Mouse (Mus musculus): ENCODE results near the gene Gm49369.
A peak's percentile ranks its signal among the peaks of the same experiment; 100 is the strongest.
"Not testable (repeated sequence)": the region's sequence is repeated elsewhere in the genome, so short reads cannot be mapped to it uniquely, and the experiment has no call there.

Gene Gm49369

DNA sequence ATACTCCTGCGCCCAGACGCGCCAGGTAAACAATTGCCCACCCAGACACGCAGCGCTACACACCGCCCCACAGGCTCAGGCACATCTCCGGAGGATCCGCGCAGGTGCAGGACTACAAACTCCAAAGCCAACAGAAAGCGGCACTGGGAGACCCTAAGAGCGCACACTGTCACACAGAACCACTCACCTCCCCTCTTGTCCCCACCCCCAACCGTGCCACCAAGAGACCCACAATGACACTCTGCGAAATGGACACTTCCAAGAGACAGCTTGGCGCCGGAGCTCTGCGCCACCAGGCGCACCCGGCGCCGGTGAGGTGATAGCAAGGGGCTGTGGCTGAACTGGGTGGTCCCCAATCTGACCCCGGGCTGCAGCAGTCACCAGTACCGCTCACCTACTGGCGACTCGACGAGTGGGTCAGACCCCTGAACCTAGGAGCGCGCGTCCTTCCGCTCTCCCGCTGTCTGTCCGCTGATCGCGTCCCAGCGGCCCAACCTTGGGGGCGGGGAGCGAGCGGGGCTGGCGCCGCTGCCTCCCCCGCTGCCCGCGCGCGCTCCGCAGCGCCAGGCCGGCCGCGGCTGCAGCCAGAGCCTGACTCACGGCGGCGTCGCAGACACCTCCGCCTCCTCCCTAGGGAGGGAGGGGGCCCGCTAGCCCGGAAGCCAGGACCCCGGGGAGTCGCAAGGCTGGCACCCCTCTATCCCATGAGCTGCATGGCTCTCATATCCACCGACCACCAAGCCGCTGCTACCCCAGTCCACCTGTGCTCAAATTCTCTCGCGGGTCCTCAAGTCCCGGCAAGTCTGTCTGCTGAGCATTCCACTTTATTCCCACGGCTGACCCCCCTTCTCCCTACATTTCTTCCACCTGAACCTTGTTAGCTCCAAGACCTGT, 10.5 kb downstream of the Gm49369 start:
- DNase-seq (ENCODE audit: low read depth, low spot score), result peak; percentile 36

DNA sequence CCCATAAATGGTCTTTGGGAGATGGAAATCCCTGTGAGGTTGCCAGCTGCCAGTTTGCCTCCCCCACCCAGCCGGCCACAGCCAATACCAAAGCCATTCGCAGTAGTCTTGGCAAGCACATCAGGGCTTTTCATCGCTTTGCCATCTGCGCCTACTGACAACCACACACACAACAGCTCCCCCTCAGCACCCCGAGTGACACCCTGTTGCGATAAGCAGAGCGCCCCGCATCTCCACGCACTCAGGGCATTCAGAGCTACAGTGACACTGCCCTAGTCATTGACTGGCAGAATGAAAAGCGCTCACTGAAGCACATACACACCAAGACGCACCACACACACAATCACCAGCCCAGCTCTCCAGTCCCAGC, 11.1 kb downstream of the Gm49369 start:
- no peak for DNase-seq (ENCODE audit: low read depth, low spot score)

DNA sequence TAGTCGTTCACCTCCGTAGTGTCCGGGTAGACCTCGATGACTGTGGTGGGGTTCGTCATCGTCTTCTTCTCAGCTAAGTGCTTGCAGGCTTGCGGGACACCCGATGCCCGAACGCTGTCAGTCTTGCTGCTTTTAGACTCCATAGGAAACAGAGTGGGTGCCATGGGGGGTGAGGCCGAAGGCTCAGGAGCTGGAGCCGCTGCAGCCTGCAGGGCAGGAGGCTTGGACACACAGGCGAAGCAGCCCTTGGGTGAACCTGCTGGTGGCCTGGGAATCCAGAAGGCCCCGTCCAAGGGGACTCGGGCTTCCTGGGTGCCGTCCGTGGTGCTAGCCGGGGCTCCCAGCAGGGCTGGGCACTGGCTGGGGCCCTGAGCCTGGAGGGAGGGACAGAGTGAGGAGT, 11.5 kb downstream of the Gm49369 start:
- DNase-seq (ENCODE audit: low read depth, low spot score), result no peak

DNA sequence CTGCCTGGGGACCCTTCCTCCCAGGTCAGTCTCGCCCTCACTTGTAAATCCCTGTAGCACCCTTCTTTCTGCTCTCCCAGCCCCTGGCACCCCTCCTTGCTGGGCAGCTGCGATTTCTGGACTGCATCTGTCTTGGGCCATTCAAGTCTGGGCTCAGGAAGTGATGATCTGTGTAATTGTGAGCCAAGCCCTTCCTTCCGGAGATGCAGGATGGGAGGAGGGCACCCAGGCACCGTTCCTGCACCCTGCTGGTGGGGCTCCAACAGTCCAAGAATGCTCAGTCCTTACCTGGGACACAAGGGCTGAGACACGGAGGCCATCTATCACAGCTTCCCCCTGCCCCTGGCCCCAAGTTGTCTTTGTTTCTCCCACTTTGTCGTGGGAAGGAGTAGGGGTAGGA, 12.6 kb downstream of the Gm49369 start:
- no peak for DNase-seq (ENCODE audit: low read depth, low spot score)

DNA sequence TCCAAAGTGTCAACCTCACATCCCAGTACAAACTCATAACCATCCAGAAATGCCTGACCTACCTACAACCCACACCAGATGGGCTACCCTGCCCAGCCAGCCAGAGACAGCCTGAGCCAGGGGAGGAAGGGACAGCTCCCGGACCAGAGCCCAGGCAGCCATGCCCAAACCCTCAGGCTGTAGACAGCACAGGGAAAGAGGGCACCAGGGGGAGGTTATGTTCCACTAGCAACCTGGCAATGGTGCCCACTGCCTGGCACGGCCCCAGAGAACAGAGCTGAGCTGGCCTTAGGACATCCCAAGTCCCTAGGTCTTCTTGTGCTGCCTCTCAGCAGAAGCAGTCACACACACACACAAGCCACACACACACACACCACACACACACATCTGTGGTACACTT, 13.6 kb downstream of the Gm49369 start:
- no peak for DNase-seq (ENCODE audit: low read depth, low spot score)

DNA sequence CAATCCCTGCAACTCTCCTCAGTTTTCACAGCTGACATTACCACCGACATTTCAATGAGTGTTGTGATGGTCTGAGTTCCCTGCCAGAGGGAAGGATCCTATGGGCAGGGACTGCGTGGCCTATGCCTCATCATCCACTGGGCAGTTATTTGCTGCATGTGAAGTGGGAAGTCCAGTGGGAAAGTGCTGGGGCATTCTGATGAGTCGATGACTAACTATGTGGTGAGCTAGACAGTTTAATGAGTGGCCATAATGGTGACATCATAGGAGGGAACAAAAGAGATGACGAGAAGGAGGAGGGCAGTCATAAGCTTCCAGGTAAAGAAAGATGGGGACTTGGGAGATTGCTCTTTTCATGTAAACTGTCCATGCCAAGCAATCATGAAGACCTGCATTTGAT, 19.4 kb downstream of the Gm49369 start:
- DNase-seq (ENCODE audit: low read depth, low spot score), result no peak

DNA sequence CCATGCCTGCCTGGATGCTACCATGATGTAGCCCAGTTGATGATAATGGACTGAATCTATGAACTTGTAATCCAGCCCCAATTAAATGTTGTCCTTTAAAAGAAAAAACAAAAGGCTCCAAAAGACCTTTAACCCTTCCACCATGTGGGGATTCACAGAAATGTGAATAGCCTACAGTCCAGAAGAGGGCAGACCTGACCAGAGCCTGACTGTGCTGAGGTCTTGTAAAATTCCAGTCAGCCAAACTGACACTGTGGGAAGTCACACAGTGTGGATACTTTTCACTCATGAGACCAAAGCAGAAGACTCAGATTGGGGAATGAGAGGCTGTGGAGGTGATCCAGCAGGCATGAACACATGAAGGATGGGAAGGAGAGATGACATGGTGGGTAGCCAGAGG, 21.7 kb downstream of the Gm49369 start:
- DNase-seq (ENCODE audit: low read depth, low spot score), result no peak

DNA sequence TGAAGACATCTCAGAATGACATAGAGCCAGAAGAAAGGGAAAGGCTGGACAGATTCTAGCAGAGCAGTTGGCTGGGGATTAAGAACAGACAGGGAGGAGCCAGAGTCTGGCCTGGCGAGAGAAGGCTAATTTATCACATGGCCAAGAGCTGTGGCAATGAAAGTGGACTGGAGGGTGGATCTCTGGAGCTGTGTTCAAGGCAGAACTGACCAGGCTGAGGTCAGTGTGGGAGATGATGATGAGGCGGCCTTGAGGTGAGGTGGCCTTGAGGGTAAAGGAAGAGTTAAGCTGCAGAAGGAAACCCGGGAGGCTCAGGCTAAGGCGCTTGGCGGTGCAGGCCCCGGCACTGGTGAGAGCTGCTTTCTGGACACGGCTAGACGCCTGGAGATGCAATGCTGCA, 23.3 kb downstream of the Gm49369 start:
- DNase-seq (ENCODE audit: low read depth, low spot score), result no peak

DNA sequence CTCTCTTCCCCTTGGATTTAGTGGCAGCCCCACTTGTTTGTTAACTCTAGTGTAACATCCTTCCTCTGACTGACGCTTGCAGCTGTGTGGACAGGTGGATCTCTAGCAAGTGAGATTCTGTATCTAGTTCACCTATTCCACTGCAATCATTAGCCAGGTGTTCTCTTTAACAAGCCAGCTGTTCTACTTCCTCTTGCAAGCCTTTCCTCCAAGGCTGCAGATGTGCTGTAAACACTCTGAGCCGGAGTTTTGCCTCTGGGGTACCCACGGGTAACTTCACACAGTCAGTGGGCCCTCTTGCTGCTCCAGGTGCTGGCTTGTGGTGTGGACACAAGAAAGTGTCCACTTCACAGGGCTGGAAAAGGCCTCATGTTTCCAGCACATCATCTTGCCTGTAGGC, 24.9 kb downstream of the Gm49369 start:
- no peak for DNase-seq (ENCODE audit: low read depth, low spot score)

DNA sequence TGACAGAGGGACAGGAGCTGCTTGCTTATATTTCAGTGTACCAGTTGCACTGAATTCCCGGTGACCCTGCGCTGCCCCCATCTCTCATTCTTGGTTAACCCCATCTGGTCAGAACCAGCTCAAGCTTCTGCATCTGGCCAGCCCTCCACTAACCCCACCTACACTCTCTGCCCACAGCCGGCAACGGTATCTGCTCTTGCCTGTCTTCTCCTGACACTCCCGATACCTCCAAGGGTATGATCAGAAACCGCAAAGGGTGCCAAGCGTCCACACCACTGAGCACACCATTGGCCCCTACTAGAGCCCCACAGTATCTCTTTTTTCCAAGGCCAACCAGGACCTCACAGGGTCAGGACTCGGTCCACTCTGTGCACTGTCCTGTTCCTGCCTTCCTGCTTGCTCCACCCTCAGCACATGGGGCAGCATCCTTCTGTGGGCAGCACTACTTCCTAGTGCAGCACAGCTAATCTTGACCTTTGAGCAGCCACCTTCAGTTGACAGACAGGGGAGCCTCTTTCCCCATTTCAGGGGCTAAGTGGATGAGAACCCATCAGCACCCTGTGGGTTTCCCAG, 27.7 kb downstream of the Gm49369 start:
- DNase-seq (ENCODE audit: low read depth, low spot score), result no peak

DNA sequence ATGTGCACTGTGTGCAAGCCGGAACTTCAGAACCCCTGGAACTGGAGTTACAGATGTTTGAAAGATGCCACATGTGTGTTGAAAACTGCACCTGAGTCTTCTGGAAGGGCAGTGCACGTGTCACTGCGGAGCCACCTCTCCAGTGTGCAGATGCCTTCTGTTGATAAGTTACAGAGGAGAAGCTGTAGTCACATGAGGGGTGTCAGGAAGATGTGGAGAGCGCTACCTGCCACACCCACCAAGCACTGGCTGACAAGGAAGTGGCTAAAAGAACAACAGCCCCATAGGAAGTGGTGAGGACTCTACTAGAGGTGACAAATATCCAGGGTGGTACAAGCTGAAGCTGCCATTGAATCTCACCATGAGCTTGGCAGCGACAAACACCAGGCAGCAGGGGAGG, 28.6 kb downstream of the Gm49369 start:
- no peak for DNase-seq (ENCODE audit: low read depth, low spot score)

DNA sequence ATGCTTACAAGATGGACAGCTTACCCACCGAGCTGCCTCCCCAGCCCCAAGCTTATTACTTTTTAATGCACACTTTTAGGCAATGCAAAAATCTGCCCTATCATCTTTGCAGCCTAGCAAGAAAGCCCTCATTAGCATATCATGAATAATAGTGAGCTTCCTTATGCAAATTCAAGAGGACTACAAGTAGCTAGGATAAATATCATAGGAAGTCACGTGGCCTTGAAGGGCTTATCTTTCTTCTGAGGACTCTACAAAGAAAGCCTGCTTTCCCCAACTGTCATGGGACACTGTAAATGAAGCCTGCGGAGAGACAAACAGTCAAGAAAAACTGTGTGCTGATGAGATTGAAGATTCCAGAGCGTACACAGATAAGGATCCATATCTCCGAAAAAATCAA, 30.9 kb downstream of the Gm49369 start:
- DNase-seq (ENCODE audit: low read depth, low spot score), result no peak

DNA sequence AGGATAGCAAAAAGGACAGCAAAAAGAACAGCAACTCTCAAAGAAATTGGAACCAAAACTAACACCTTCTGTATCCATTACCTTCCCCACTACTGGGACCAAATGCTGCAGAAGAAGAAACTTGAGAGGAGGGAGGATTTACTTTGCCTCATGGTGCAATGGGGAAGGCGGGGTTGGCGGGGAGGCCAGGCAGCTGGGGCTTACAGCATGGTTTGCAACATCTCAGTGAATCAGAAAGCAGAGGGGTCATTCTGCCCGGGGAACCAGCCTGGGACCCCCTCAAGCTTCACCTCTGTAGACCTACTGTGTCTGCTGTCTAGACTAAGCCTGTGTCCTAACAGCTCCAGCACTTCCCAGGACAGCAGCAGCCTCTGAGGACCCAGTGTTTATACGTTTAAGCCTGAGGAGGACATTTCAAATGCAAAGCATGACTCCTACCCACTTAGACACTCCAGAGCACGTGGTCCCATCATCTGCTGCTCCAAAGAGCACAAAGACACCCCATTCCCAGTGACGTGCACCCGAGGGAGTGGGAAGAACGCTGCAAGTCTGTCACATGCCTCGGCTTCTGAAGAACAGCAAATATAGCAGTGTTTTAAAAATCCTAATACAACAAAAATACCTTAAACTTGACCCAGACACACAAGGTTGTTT, 33.0 kb downstream of the Gm49369 start:
- DNase-seq (ENCODE audit: low read depth, low spot score), result no peak

DNA sequence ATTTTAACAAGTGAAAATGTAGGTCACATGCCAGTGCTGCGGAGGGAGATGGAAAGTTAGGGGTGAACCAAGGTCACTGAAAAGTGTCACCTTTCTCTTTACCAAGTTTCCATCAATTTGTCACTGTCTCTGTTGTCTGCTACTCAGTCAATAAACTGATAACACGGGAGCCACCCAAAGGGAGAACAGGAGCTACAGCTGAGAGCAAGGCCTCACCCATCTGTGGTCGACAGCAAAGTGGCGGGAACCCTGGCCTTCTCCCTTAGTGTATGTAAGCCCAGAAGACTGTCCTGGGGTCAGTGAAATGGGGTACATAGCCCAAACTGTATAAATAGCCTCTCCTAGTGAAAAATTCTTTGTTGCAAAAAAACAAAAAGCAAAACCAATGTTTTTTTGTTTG, 34.9 kb downstream of the Gm49369 start:
- DNase-seq (ENCODE audit: low read depth, low spot score), result no peak

DNA sequence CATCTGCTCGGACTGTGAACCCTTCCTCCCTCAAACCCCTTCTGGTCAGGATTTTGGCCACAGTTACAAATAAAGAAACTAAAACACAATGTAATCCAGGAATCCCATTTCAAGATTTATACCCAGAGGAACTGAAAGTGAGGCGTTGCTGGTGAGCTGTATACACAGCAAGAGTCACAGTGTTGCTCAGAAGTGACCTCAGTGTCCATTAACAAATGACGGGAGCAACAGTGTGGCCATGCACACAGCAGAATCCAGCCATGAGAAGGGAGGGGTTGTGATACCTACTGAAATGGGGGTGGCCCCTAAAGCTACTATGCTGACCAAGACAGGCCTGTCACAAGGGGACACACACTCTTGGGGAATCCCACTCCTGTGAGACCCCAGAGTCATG, 40.2 kb downstream of the Gm49369 start:
- DNase-seq (ENCODE audit: low read depth, low spot score), result no peak

DNA sequence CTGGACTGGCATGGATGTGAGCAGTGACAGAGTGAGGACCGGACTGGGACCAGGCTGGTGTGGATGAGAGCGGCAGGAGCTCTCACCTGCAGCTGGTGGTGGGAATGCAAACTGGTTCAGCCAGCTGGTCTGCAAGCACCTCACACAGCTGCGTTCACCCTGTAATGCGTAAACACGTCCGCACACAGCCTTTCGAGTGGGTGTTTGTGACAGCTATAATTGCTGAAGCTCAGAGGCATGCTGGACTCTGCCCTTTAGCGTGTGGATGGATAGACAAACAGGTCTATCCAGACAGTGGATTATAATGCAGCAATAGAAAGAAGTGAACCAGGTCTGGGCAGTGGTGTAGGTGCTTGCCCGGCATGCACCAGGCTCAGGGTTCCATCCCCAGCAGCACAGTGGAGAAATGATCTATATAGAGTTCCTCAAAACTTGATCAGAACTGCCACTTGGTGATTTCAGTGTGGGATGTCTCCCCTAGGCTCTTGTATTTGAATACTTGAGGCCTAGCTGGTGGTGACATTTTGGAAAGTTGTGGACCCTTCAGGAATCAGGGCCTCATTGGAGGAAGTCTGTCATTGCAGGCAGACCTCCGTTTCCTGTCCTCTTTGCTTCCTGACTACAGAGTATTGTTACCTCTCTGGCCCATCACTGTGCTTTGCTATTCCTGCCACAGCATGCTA, 40.8 kb downstream of the Gm49369 start:
- DNase-seq (ENCODE audit: low read depth, low spot score), result no peak

DNA sequence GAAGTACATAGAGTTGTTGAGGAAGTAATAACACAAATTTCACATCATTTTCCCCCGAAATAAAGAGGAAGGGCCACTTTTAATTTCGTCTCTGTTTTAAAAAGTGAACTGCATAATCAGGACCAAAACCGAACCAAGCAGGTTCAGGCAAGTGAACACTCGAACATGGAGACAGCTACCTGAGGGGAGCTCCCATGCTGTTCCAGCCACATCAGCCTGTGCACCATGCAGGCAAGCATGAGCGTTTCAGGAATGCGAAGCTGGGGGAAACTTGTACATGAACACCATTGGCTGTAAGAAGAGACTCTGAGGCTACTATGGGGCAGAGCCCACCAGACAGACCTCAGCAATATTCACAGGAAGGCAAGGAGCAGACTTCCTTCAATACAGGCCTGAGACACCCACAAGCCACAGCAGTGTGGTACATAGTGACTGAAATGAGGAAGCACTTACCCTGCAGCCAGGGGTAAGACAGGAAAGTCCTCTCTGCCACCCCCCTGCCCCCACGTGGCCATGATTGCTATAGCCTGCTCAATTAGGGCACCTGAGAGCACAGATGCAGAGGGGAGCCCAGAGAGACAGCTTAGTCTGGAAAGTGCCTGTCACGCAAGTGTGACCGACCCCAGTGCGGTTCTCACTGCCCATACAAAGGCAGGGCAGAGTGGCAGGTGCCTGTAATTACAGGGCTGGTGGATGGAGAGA, 42.0 kb downstream of the Gm49369 start:
- no peak for DNase-seq (ENCODE audit: low read depth, low spot score)

DNA sequence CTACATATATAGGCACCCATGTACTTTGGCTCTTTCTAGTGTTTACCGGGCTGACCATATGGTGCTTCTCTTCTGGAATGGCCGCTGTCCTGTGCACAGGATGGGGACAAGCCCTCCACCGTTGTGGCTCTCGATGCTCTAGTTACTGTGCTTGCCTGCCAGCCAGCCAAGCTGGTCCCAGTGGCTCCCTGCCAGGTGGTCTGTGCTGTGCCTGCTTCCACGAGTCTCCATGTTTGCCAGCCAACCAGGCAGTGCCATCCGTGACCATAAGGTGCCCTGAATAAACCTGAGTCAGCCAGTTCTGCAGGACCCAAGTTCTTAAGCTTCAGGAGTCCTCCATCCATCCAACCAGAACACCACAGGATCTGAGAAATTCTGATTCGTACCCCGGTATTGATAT, 47.3 kb downstream of the Gm49369 start:
- no peak for DNase-seq (ENCODE audit: low read depth, low spot score)

DNA sequence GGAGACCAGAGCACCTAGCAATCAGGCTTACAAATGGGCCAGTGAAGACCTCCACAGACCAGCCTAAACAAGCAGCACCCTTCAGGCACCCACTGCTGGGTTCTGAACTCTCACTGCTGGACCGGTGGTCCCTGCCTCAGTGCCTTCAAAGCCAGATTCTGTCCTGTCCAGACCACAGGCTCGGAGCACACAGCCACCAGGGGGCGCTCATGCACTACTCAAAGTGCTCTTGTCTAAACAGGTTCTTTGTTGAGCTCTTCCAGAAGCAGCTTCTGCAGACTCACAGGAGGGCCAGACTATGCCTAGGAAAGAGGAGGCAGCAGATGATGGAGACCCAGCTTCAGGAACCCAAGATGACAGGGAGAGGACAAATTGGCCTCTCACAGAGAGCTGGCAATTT, 48.2 kb downstream of the Gm49369 start:
- peak; percentile 85 for DNase-seq (ENCODE audit: low read depth, low spot score)

DNA sequence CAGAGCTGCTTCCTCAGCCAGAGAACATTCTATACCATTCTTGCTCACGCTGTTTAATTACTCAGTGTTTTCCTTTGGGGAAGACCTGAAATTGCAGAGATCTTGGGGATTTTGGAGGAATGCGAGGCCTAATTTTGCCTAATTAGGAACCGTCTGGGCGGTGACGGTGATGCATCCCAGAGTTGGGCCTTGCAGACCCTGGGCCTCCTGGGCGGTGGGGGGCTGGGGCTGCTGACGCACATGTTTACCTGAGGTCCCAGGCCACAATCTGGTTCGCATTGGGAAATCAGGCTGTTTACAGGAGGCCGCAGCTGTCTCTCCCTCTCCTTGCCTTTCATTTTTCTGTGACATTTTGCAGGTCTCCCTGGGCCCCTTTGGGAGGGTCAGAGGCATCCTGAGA, 49.7 kb downstream of the Gm49369 start:
- DNase-seq (ENCODE audit: low read depth, low spot score), result not testable (repeated sequence)

DNA sequence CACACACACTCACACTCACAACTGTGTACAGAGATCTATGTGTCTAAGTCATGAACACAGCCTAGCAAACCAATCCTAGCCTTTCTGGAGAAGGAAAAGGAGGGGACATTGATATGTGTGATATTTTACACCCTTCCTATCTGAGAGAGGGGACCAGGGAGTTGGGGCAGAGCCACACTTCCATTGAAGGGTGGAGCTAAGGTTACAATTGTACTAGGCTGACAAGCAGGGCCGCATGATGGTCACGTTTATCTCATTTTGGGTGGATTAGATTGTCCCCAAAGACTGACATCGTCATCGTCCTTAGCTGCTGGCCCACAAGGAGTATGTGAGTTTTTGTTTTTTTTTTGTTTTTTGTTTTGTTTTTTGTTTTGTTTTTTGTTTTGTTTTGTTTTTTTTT, 51.2 kb downstream of the Gm49369 start:
- DNase-seq (ENCODE audit: low read depth, low spot score), result no peak

DNA sequence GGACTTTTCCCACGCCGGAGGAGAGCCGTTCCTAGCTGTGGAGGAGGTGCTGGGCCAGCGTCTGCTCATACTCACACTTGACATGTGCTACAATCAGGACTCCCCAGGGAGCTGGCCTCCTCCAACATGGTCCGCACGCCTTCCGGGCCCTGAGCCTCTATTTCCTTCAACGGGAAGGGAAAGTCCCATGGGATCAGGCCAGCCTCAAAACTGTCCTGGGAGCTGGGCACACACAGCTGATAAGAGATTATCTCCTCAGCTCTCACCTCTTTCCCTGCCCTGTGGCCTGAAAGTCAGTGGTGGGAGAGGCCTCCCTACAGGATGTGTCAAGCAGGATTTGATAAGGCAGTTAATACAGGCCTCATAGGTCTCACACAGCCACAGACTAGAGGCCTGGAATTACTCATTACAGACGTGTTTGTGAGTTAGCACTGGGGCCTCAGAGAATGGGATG, 52.2 kb downstream of the Gm49369 start:
- DNase-seq (ENCODE audit: low read depth, low spot score), result no peak
